In genomic region chr9:15120841-15121358, GRCm38 (mm10) we compare ENCODE assay signal across 8 mouse cellular contexts. TPM values are rescaled to one million over a fixed set of nuclear protein-coding genes. Genes with fewer than 3 reads are reported as not detected.
DNase-seq lines count a peak whose midpoint lies in the region.

No protein-coding gene starts in this region.

- peak; percentile 28 for DNase-seq in embryo, embryonic 10 days (ENCODE audit: low spot score)
- DNase-seq in embryo, embryonic 9.5 days (ENCODE audit: extremely low spot score), result no peak
- peak; percentile 3 for DNase-seq in lung, postnatal 36 days
- no peak for DNase-seq in lung, postnatal 25 days (ENCODE audit: low spot score)
- peak; percentile 35 for DNase-seq in brain, adult 2 months (ENCODE audit: low read depth, low spot score)
- DNase-seq in thymus, postnatal 14 days, result peak; percentile 12
- no peak for DNase-seq in cerebellum, postnatal 4 days (ENCODE audit: low spot score in 2 of 2)
- DNase-seq in heart, adult 18-20 months, result no peak

RNA-seq across cellular contexts. Expression of gene Hephl1, which starts 9.0 kb away (rescaled TPM):
- under 1 TPM; 0.20 to 0.28 TPM for total RNA-seq in heart, adult 18-20 months (2021)

Comparison
In these comparisons a context has a peak if more than half of its experiments do, and no peak if none do; other contexts are left out.
1. DNase-seq: peak in embryo, embryonic 10 days (single experiment), lung, postnatal 36 days (single experiment), brain, adult 2 months (single experiment) and thymus, postnatal 14 days (single experiment); none in embryo, embryonic 9.5 days (single experiment), lung, postnatal 25 days (single experiment), cerebellum, postnatal 4 days (0 of 2) and heart, adult 18-20 months (0 of 2).